Mouse (Mus musculus): ENCODE measurements around the gene Neurl2.
"Not testable (repeated sequence)": the region's sequence is repeated elsewhere in the genome, so short reads cannot be mapped to it uniquely, and the experiment has no call there.

Neurl2 gene

DNA sequence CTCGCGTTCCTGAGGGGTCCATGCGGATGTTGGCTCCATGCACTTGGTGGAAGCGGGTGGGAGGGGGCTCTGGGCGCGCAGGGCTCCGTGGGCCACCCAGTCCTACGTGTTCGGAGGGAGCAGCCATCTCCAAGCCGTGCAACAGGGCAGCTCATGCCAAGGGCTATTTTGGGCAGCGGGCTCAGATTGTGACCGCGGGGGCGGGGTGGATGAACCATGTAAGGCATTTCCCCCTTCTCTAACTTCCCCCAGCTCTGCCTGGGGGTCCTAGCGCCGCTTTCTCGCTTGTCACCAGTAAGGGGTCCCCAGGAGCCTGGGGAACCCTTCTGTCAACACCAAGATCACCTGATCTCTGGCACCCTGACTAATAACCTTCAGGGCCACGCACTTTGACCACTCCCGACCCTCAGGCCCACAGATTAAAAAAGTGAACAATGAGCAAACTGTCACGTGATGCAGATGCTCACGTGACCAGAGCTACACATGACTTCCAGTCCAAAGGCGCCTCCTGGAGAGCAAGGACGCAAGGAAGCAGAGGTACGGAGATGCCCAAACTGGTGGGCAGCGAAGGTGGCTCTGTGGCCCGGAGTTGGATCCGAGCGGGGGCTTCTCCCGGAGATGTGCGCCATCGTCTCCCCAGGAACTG lies at the start of gene Neurl2:
Neurl2 (minus strand) TSS at position 143 of the 646 bp plus-strand sequence.
- DNase-seq (ENCODE audit: low spot score): peak; percentile 91

GRCm38 (mm10) chr2:164882619-164883018 lies 49.4 kb upstream of the Neurl2 start:
- DNase-seq (ENCODE audit: low spot score): no peak

GRCm38 (mm10) chr2:164879568-164880277 lies 46.5 kb upstream of the Neurl2 start:
- DNase-seq (ENCODE audit: low spot score): peak; percentile 92

DNA sequence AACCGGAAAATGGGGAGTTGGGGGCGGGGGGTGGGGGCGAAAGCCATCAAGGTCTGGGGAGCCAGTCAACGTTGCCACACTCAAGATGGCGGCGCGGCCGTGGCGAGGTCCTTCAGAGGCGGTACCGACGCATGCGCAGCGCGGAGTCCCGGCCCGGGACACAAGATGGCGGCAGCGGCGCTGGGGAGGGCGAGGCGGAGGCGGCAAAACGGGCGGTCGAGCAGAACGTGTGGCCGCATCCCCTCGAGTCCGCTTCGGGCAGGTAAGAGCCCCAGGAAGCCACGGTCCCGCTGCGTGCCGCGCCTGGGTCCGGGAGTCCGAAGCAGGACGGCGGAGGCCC lies 45.9 kb upstream of the Neurl2 start, which contains the start of gene Pcif1:
Pcif1 (plus strand) TSS at position 77 of the 340 bp plus-strand sequence.
- DNase-seq (ENCODE audit: low spot score): peak; percentile 91

DNA sequence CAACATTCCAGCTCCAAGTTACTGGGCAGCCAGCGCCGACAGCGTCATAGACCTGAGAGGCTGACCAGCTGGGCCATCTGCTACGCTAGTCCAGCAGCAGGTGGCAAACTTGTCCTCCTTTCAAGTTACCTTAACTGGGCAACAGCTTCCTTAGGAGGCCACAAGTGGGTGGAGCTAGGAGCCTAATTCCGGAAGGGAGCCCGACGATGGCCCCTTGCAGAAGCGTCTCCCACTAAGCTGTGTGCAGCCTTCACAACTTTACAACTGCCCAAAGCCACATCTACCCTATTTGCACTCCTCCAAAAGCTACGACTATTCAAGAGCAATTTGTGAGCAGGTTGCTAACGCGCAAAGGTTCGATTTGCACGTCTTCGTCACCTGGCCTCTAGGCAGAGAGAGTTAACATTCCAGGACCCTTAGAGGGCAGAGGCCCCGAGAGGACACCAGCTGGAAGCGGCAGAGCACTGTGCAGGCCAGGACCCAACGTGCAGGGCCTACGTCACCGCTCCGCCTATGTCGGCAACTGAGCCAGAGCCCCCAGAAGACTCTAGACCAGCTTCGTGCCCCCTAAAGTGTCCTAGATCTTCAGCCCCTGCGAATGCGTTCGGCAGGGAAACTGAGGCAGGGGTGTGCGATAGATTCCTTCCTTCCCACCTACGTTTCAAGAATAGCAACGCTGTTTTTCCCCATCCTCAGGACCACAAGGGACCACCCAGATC lies 45.4 kb upstream of the Neurl2 start:
- DNase-seq (ENCODE audit: low spot score): peak; percentile 68

DNA sequence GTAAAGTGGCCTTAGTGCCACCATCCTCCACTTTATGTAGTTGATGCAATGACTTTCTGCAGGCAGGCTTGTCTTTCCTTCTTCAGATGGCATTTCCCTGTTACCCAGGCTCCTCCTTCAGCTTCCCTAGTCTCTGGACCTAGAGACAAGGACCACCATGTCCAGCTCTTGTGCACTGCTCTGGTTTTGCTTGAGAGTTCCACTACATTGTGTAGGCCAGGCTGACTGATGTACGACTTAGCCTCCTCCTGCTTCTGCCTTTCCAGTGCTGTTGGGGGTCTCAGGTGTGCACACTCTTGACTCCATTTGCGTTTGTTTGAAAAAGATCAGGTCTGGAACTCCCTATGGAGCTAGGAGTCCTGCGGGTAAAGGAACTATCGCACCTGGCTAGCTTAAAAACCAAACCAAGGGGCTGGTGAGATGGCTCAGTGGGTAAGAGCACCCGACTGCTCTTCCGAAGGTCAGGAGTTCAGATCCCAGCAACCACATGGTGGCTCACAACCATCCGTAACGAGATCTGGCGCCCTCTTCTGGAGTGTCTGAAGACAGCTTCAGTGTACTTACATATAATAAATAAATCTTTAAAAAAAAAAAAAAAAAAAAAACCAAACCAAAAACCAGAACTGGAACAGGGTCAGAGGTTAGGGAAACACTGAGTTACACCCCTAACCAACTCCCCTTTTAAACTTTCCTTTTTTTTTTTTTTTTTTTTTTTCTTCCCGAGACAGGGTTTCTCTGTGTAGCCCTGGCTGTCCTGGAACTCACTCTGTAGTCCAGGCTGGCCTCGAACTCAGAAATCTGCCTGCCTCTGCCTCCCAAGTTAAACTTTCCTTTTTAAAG lies 44.3 kb upstream of the Neurl2 start:
- DNase-seq (ENCODE audit: low spot score): not testable (repeated sequence)

- DNase-seq (ENCODE audit: low spot score): not testable (repeated sequence)
Observed at GRCm38 (mm10) chr2:164875648-164876047, 42.4 kb upstream of the Neurl2 start.

- DNase-seq (ENCODE audit: low spot score): no peak
Observed at GRCm38 (mm10) chr2:164874239-164874769, 41.0 kb upstream of the Neurl2 start.

GRCm38 (mm10) chr2:164873621-164874020 lies 40.4 kb upstream of the Neurl2 start:
- DNase-seq (ENCODE audit: low spot score): no peak

DNA sequence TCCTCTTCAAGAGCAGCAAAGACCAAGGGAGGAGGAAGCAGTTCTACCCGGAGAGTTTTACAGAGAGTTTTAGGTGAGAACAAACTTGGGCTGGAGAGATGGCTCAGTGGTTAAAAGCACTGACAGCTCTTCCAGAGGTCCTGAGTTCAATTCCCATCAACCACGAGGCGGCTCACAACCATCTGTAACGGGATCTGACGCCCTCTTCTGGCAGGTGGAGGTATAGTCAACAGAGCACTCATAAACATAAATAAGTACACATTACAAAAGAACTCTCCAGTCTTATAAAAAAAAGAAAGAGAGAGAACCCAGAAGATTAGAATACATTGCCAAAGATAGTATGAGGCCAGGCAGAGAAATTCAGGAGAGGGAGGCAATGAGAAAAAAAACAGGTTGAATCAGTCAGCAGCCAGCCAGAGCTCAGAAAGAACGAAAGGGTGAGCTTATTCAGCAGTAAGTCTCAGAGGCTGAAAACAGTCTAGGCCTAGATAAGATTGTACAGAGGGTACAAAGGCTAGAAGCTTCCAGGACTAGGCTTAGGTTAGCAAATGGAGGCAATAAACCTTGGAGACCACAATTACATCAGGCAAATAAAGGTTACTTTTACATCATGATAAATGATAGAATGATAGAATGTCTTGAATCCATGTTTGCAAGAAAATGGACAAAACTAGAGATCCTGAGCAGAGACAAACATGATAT lies 38.5 kb upstream of the Neurl2 start:
- DNase-seq (ENCODE audit: low spot score): no peak

- DNase-seq (ENCODE audit: low spot score): no peak
Observed at GRCm38 (mm10) chr2:164868491-164868890, 35.2 kb upstream of the Neurl2 start.

- DNase-seq (ENCODE audit: low spot score): no peak
Observed at GRCm38 (mm10) chr2:164867566-164867965, 34.3 kb upstream of the Neurl2 start.

- DNase-seq (ENCODE audit: low spot score): peak; percentile 76
Observed at GRCm38 (mm10) chr2:164866741-164867551, 33.7 kb upstream of the Neurl2 start.

- no peak for DNase-seq (ENCODE audit: low spot score)
Observed at GRCm38 (mm10) chr2:164864593-164864992, 31.3 kb upstream of the Neurl2 start.

GRCm38 (mm10) chr2:164863411-164863810 lies 30.2 kb upstream of the Neurl2 start:
- DNase-seq (ENCODE audit: low spot score): not testable (repeated sequence)

GRCm38 (mm10) chr2:164862179-164862861 lies 29.1 kb upstream of the Neurl2 start:
- peak; percentile 66 for DNase-seq (ENCODE audit: low spot score)

GRCm38 (mm10) chr2:164861094-164861493 lies 27.8 kb upstream of the Neurl2 start:
- DNase-seq (ENCODE audit: low spot score): no peak

- no peak for DNase-seq (ENCODE audit: low spot score)
Observed at GRCm38 (mm10) chr2:164859640-164860432, 26.6 kb upstream of the Neurl2 start.

DNA sequence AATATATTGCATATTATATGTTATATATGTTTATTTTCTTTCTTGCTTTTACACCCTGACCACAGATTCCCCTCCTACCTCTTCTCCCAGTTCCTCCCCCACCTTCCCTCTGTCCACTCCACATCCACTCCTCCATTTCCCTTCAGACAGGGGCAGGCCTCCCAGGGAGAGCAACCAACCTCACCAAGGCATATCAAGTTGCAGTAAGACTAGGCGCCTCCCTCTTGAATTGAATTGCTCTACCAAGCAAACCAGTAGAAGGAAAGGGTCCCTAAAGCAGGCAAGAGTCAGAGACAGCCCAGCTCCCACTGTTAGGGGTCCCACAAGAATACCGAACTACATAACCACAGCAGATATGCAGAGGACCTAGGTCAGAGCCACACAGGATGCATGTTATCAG lies 25.9 kb upstream of the Neurl2 start:
- DNase-seq (ENCODE audit: low spot score): no peak
